Mouse (Mus musculus) layer of hippocampus, adult 2 months (tissue): Measurements from ENCODE around the gene Insm1. TPM values are rescaled to one million over a fixed set of nuclear protein-coding genes. Genes with fewer than 3 reads are reported as not detected.

ENCODE experiments used
- DNase-seq, 2 experiments: peaks; one replicate each; pipeline ENCODE4 v3.0.0; 2022; ENCODE audit warnings: low spot score in 2 of 2
- H3K27ac ChIP-seq: fragments of 200-600 bp; 2 replicates; pipeline ENCODE4 v1.8.1; 2022
- H3K4me3 ChIP-seq: fragments of 200-600 bp; 2 replicates; pipeline ENCODE4 v1.8.1; 2022; ENCODE audit warnings: mild to moderate bottlenecking
- CTCF ChIP-seq: fragments of 200-600 bp; conservative IDR thresholded peaks from 2 replicates; pipeline ENCODE4 v1.8.1; 2022; ENCODE audit warnings: antibody characterized with exemption, mild to moderate bottlenecking, moderate library complexity
- total RNA-seq, 2 experiments: library from RNA; stranded (reverse); gene quantifications; 2 replicates each; pipeline ENCODE4 v1.2.3; 2021

Gene Insm1
- total RNA-seq, 2 experiments from 2014 or later: 6.6 to 7.2 TPM

DNA sequence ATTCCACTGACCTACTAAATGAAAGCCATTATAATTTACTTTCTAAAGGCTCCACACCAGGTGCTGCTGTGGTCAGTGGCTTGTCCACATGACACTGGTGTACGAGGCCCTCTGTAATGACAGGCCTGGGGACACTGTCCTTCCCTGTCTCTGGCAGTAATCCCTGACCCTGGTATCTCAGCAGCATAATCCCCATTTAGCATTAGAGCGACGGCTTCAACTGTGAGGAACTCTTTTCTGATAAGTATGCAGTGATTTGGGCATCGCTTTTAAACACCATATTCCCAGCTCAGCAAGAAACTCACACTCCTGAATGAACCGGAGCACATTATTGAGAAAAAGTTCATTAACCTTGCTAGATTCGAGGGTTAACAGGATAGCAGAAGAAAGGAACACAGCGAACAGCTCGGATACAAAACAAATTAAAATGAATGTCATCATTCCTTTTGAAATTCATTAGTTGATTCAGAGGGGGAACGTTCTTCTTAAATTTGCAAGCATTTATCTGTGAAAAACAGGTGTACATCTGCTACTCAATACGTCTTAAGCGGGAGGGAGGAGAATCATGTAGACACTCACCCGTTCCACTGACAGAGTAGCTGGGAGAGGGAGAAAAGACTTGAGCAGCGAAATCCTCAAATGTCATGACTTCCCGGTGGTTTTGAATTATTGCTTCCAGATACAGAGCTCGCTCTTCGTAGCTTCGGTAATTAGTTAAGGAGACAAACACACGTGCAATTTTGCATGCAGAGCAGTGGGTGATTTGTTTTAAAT lies 38.3 kb downstream of the Insm1 start:
- TF ChIP-seq CTCF: no peak
- Histone ChIP-seq H3K4me3 (no peak overlapping the region), H3K27ac (peak overlapping the region; percentile 73; the same call in 1 of the 2 replicates)
- no peak for DNase-seq

GRCm38 (mm10) chr2:146261146-146261545 lies 39.4 kb downstream of the Insm1 start:
- Histone ChIP-seq H3K4me3 (no peak overlapping the region), H3K27ac (no peak overlapping the region)
- no peak for DNase-seq
- no peak for TF ChIP-seq CTCF

DNA sequence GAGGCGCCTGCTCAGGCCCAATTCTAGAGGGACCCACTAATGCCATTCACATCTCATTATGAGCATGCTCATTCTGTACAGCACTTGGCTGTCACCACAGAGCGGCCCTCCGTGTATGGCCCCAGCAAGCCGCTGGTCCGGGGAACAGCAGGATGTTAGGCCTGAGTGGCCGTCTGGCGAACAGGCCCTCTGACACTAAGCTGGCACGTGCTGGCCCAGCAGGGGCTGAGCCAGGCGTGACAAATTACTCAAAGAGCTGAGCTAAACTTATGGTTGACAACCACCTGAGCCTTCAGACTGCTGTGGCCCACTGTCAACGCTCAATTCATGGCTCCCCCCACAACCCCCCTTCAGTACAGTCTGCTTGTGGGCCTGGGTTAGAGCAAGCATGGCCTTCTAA lies 40.5 kb downstream of the Insm1 start:
- Histone ChIP-seq H3K4me3 (no peak overlapping the region), H3K27ac (no peak overlapping the region)
- no peak for TF ChIP-seq CTCF
- no peak for DNase-seq

DNA sequence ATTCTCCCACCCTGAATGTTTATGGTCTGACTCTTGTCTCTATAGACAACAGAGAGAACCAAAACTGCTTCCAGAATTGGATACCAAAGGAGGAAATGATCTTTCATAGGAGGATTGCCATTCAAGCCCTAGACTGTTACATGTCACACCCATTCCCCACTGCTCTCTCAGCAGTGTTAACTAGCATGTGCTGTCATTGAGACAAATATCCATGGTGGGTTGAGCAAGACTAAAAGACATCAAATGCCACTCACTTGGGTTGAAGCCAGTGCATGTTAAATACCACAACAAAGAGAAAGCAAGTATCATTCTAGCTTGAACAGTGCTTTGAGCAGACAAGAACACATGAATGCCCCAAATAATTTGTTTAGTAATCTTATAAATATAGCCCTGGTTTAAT lies 41.2 kb downstream of the Insm1 start:
- no peak for TF ChIP-seq CTCF
- DNase-seq: no peak
- Histone ChIP-seq H3K4me3 (no peak overlapping the region), H3K27ac (no peak overlapping the region)

- no peak overlapping the region for H3K27ac ChIP-seq
- no peak for TF ChIP-seq CTCF
- H3K4me3 ChIP-seq: no peak overlapping the region
- no peak for DNase-seq
Observed at GRCm38 (mm10) chr2:146265045-146265444, 43.3 kb downstream of the Insm1 start.

DNA sequence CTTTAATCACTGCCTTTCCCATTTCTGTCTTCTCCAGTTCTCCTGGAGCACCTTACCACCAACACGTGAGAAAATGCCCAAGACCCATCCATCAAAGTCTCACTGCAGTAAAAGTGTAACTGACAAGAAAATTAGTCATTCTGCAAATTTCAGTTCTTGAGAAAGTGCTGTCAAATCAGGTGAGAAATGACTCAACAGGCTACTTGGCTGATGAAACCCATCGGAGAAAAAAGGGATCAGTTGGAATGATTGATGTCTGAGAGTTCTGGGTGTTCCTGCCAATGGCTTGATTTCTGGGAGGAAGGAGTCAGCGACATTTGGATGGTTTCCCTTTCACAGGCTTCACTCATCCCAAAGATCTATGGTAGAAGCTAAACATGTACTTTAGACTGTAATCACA lies 44.8 kb downstream of the Insm1 start:
- DNase-seq: no peak
- TF ChIP-seq CTCF: no peak
- no peak overlapping the region for H3K4me3 ChIP-seq
- H3K27ac ChIP-seq: no peak overlapping the region
